Mouse (Mus musculus) heart, postnatal 14 days (tissue): ENCODE results near the gene Kank2. TPM values are rescaled to one million over a fixed set of nuclear protein-coding genes. Genes with fewer than 3 reads are reported as not detected.
"Not testable (repeated sequence)": the region's sequence is repeated elsewhere in the genome, so short reads cannot be mapped to it uniquely, and the experiment has no call there.

ENCODE experiments used
- DNase-seq, 2 experiments: peaks; one replicate each; pipeline ENCODE4 v3.0.0; 2021 to 2022
- intact Hi-C: fragments of 180-260 bp; cut with DNase I; formaldehyde crosslinking; loops from one replicate; pipeline ENCODE4 v1.15.1; 2025
- total RNA-seq, 2 experiments: library from RNA; stranded (reverse); gene quantifications; 2 replicates each; pipeline ENCODE4 v1.2.3; 2021

The Kank2 gene
- total RNA-seq, 2 experiments from 2014 or later = 52.6 to 53.3 TPM

DNA sequence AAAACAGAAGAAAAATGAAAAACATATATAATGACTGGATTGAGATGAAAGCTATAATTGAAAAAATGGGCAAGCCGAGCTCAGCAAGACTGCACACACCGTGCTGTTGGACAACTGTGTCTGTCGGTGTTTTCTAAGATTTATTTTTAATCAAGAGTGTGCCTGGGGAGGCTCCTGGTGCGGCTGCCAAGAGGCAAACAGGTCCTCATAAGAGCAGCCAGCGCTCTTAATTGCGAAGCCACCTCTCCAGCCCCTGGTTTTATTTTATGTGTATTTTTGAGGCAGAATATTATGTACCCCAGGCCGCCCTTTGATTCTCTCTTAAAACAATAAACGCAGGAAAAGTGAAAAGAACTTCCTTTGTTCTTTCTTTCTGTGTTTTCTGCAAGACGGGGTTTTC lies 10.3 kb downstream of the Kank2 start:
- intact Hi-C loops = no loop called here
- no peak for DNase-seq

DNA sequence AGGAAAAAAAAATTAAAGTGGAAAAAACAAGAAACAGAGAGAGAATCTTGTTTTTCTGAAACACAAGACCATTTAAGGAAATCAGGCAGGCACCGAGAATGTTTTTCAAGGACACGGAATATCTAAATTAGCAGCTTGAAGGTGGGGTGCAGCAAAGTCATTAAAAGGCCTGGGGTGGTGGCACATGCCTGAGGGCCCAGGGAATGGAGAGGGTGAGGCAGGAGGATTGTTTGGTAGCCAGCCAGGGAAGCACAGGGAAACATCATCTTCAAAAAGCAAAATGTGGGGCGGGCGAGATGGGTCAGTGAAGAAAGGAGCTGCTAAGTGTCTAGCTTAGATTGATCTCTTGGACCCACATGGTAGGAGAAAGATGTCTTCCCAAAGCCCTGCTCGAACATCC lies 10.9 kb downstream of the Kank2 start:
- no peak for DNase-seq
- intact Hi-C loops = loop anchor here (1.0 to 2.0 kb wide), 2 partner anchors 17 to 82 kb away; no protein-coding TSS in a partner anchor

DNA sequence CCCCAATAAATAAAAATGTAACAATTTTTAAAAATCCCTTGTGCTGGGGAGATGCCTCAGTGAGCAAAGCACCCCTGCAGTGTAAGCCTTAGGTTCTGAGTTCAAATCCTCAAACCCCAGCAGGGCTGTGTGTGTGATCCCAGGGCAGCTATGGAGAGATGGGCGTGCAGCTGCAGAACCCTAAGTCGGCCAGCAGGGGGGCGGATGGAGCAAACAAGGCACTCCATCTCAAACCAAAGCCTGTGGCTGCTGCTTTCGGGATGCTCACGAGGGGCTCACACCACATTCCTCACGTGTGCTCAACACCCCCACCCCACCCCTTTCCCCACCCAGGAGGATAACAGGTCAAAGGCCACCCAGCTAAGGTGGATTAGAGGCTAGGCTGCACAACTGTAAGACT lies 11.6 kb downstream of the Kank2 start:
- intact Hi-C loops = loop anchor here (1.0 to 2.0 kb wide), 2 partner anchors 18 to 82 kb away; no protein-coding TSS in a partner anchor
- DNase-seq = peak; percentile 80 to 81

GRCm38 (mm10) chr9:21786309-21786708 lies 12.2 kb downstream of the Kank2 start:
- intact Hi-C loops = loop anchor here (2.0 kb wide), 1 partner anchor 18 kb away; no protein-coding TSS in a partner anchor
- DNase-seq = not testable (repeated sequence)

DNA sequence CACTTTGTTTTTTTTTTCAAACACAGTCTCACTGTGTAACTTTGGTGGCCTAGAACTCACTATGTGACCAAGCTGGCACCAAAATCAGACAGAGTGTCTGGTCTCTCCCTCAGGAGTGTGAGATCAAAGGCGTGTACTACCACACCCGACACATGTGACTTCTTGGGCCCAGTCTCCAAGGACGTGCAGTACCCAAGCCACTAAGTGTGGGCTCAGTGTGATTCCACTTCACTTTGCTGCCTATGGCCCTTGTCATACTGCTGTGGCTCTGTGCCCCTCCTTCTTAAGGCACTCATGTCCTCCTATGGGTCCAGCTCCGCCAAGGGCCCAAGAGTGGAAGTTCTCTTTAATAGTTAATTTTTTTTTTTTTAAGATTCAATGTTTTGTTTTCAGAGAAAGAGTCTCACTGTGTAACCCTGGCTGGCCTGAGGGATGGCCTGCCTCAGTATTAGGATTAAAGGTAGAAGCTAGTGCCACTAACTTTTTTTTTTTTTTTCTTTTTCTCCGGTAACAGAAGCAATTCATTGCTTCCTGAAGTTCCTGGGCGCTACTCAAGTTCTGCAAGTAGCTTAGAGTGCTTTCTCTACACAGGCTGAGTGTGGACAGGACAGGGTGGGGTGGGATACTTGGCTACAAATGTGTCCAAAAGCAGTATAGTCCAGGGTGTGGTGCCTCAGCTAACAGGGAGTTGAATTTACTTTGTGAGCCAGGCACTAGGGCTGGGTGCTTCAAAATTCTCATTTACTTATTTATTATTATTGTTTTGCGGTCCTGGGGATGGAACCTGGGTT lies 13.8 kb downstream of the Kank2 start:
- intact Hi-C loops = no loop called here
- no peak for DNase-seq

- intact Hi-C loops = no loop called here
- peak; percentile 54 to 66 for DNase-seq
Measured at GRCm38 (mm10) chr9:21781657-21782468, 16.7 kb downstream of the Kank2 start.

GRCm38 (mm10) chr9:21777726-21778125 lies 20.8 kb downstream of the Kank2 start:
- intact Hi-C loops = no loop called here
- no peak for DNase-seq

- DNase-seq = no peak
- intact Hi-C loops = no loop called here
Measured at GRCm38 (mm10) chr9:21774353-21774752, 24.2 kb downstream of the Kank2 start.

DNA sequence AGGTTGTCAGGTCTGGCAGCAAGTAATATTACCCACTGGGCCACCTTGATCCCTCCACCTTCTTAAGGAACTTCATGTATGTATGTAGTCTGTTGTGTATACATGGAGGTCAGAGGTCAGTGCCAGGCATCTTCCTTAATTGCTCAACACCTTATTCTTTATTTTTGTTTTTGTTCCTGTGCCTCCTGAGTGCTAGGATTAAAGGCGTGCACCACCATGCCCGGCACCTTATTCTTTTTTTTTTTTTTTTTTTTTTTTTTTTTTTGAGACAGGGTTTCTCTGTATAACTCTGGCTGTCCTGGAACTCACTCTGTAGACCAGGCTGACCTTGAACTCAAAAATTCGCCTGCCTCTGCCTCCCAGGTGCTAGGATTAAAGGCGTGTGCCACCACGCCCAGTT lies 25.1 kb downstream of the Kank2 start:
- DNase-seq = not testable (repeated sequence)

DNA sequence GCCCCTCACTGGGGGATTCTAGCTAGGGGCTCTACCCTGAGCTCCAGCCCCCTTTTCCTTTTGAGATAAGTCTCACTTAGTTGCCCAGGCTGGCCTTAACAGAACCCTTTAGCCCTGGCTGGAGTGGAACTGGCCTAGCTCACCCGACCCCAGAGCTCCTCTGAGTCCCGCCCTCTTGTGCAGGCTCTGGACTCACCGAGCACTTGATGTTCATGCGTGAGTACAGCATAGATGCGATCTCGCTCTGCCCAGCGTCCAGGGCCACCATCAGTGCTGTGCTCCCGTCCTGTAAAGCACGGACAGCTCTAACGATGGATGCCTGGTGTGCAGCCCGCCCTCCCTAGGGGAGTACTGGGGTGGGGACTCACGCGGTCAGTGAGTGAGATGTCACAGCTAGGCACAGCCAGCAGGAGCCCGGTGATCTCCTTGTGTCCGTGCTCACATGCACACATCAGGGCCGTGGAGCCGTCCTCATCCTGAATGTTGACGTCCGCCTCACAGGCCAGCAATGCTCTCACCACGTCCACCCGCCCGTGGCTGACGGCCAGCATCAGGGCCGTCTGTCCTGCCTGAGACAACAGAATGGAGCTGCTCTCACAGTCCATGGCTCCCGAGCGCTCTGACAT lies 28.9 kb downstream of the Kank2 start:
- intact Hi-C loops = loop anchor here (2.0 kb wide), 1 partner anchor 27 kb away; no protein-coding TSS in a partner anchor
- DNase-seq = peak; percentile 70 to 72

More for the DNA sequence above, 25.1 kb downstream of the Kank2 start:
- intact Hi-C loops = not testable (repeated sequence)

DNA sequence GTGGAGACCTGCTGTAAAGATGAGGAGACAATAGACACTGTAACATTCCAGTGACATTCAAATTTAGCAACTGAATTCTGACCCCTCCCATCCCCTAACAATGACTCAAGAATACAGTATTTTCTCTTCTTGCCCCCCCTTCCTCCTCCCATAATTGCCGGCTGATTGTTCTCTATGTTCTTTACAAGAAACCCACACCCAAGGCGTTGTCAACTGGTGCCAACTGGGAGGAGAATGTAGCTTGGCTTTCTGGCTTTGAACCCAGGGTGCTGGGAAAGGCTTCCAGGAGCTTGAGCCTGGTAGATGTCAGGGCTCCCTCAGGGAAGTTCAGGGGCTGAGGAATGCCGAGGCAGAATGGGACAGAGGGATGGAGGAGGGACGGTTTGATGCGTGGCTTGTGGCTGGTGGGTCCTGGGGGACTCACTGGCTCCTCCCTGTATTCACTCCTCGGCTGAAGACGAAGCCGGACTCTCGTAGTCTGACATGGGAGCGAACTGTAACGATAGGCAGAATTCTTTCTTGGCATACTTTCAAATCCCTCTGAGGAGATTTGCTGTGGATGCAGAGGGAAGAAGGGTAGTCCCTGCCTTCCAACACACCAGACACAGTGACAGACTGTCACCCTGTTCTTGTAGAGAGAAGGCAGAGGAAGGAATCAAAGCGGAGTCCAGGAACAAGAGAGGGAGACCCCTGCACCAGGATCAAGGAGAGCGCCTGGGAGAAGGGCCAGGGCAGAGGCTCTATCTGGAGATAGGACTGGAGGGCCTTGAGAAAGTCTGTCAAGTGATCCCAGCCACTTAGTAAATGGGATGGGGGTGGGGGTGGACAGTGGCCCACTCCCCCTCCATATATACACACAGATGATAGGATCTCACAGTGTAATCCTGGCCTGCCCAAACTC lies 29.8 kb downstream of the Kank2 start:
- intact Hi-C loops = loop anchor here (2.0 kb wide), 1 partner anchor 28 kb away; no protein-coding TSS in a partner anchor
- peak; percentile 58 to 62 for DNase-seq

DNA sequence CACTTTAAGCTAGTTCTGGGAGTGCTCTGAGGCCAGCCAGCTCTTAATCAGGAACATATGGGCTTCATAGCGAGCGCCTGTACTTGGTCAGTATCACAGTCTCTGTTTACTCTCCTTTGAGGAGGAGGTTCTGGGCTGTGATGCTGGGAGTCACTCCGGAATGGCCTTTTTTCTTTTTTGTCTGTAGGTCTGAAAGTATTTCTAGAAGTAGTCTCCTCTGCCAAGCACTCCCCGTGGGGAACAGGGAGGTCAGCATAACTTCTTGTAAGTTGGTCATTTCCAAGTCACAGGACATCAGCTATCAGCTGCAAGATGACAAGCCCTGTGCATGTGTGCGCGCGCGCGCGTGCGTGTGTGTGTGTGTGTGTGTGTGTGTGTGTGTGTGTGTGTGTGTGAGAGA lies 30.6 kb downstream of the Kank2 start:
- DNase-seq = peak; percentile 71 to 72
- intact Hi-C loops = loop anchor here (2.0 kb wide), 1 partner anchor 29 kb away; no protein-coding TSS in a partner anchor

DNA sequence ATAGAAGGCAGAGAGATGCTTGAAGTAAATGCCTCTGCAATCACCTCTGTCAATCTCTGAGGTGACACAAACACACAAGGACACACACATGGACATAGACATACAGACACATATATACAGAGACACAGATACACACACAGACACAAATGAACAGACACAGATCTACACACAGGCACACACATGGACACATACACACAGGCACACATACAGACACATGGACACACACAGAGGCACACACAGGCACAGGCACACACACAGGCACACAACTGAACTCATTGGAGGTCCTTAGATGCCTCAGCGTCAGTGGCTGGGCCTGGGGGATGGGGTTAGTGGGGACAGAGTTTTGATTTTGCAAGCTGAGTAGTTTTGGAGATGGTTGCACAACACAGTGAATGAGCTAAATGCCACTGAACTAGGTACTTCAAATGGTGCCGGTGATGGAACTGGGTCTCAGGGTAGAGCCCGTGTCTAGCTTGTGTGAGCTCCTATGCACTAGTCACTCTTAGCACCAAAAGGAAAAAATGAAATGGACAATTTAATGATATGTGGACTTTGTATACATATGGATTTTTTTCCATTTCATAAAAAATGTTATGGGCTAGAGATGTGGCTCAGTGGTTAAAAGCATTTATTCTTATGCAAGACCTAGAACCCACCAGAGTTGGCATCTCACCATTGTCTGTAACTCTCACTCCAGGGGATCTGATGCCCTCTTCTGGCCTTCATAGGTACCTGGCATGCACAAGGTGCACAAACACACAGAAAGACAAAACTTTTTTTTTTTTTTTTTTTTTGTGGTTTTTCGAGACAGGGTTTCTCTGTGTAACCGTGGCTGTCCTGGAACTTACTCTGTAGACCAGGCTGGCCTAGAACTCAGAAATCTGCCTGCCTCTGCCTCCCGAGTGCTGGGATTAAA lies 34.2 kb downstream of the Kank2 start:
- intact Hi-C loops = loop anchor here (5.0 kb wide), 1 partner anchor 147 kb away; the partner anchor contains the start of gene Smarca4
- no peak for DNase-seq

- DNase-seq = peak in 1 of 2 experiments; percentile 26
- intact Hi-C loops = loop anchor here (5.0 kb wide), 1 partner anchor 145 kb away; the partner anchor contains the start of gene Smarca4
Measured at GRCm38 (mm10) chr9:21762135-21762534, 36.4 kb downstream of the Kank2 start.

DNA sequence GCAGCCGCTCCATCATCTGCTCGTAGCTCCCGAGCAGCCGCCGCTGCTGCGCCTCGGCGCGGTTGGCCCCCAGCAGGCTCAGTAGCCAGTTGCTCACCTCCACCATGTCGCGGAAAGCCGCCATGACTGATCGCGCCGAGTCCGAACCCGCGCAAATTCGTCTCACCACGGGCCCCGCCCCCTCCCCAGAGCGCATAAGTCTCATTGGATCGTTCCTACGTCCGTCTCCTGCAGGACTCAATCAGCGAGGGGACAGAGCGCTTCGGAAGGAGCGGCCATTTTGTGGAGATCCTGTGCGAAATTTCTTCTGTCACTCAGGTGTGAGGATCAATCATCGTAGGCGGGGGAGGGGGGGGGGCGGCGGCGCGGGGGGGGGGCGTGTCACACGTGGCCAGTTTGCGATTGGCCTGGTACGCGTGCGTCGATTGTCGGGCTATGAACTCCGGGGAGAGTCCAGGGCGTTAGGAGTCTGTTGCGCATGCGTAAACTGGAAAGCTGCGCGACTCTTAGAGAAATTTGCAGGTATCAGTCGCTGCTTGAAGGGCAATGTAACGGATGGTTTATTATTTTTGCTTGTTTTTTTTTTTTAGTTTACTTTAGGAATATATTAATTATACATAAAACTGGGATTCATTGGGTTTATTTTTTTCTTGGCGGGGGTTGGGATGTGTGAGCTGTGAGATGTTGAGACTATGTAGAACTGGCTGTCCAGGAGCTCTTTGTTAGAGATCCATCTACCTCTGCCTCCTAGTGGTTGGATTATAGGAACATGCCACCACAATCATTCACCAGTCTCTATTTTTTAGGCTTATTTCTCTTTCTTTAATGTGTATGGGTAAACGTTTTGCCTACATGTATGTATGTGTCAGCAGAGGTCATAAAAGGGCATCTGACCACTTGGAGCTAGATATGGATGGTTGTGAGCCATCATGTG lies 38.1 kb downstream of the Kank2 start, which contains the start of gene Spc24:
TSS of gene Spc24 (minus strand) at position 149 of the 934 bp plus-strand sequence.
- intact Hi-C loops = loop anchor here (5.0 kb wide), 1 partner anchor 143 kb away; the partner anchor contains the start of gene Smarca4
- DNase-seq = peak; percentile 94 to 96

DNA sequence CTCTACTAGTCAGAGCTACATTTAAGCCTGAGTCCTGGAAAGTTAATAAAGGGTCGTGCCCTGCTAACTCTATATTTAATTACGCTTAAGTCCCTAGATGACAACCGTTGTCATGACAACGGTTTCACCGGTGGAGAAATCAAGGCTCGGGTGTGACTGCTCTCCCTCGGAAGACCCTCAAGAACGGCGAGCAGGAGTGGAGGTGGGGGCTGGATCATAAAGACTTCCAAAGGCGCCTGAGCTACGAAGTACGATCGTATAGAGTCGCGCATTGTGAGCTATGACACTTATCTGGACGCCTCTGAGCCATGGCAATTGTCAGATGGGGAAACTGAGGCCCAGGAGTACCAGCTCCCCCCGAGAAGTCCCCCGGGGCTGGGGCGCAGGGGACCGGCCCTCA lies 38.8 kb downstream of the Kank2 start:
- DNase-seq = no peak
- intact Hi-C loops = loop anchor here (5.0 kb wide), 1 partner anchor 142 kb away; the partner anchor contains the start of gene Smarca4
